Mouse (Mus musculus) kidney, postnatal 0 days (tissue): ENCODE data around the gene Rbks. TPM values are rescaled to one million over a fixed set of nuclear protein-coding genes. Genes with fewer than 3 reads are reported as not detected.
A peak's percentile ranks its signal among the peaks of the same experiment; 100 is the strongest.

ENCODE experiments used
- ATAC-seq: fragments of 200-750 bp; cut with Nextera tagmentation; replicated peaks from 2 replicates; pipeline ENCODE4 v1.8.0; 2017; ENCODE audit warnings: low read depth, moderate number of reproducible peaks, moderate TSS enrichment, moderate library complexity; ENCODE audit not compliant: low FRiP score
- DNase-seq: peaks from one replicate; pipeline ENCODE4 v3.0.0-alpha.2; 2016; ENCODE audit warnings: low spot score
- H3K27ac ChIP-seq: fragments of 300-500 bp; sonication (generic); 2 replicates; pipeline ENCODE4 v1.5.1; 2014; ENCODE audit warnings: mild to moderate bottlenecking
- H3K27me3 ChIP-seq: fragments of 300-500 bp; sonication (generic); 2 replicates; pipeline ENCODE4 v1.6.1; 2014; ENCODE audit warnings: low read length, mixed read lengths; ENCODE audit not compliant: insufficient read depth
- H3K36me3 ChIP-seq: fragments of 300-500 bp; sonication (generic); 2 replicates; pipeline ENCODE4 v1.6.1; 2014; ENCODE audit warnings: low read length, mixed read lengths; ENCODE audit not compliant: insufficient read depth
- H3K4me1 ChIP-seq: fragments of 300-500 bp; sonication (generic); replicated peaks from 2 replicates; pipeline ENCODE4 v1.6.1; 2014; ENCODE audit warnings: antibody characterized with exemption, low read length, mixed read lengths; ENCODE audit not compliant: insufficient read depth
- H3K4me2 ChIP-seq: fragments of 300-500 bp; sonication (generic); 2 replicates; pipeline ENCODE4 v1.6.1; 2014; ENCODE audit warnings: mild to moderate bottlenecking, low read length, moderate library complexity, mixed read lengths
- H3K4me3 ChIP-seq: fragments of 300-500 bp; sonication (generic); replicated peaks from 2 replicates; pipeline ENCODE4 v1.5.1; 2014; ENCODE audit warnings: low read depth, low read length
- H3K9ac ChIP-seq: fragments of 300-500 bp; sonication (generic); 2 replicates; pipeline ENCODE4 v1.6.1; 2014; ENCODE audit warnings: low read depth, low read length
- H3K9me3 ChIP-seq: fragments of 300-500 bp; sonication (generic); replicated peaks from 2 replicates; pipeline ENCODE4 v1.6.1; 2016; ENCODE audit warnings: low read length, inconsistent platforms, mixed read lengths
- CTCF ChIP-seq: IDR thresholded peaks from 2 replicates; pipeline ENCODE4 v1.5.1; 2016; ENCODE audit warnings: antibody characterized with exemption, low read depth, mild to moderate bottlenecking, moderate library complexity
- WGBS: fragments of 180-500 bp; shearing (Covaris S2); extraction: QIAGEN DNeasy Blood & Tissue Kit; methylation state at CpG from one replicate; pipeline ENCODE4 v1.1.7; 2014; 5-methylcytosine and 5-hydroxymethylcytosine counted together
- polyA plus RNA-seq: library from polyadenylated mRNA; unstranded; fragments of >200 nt; fragmentation: Nextera tagmentation; extraction: Ambion mirVana; gene quantifications from 2 replicates; pipeline ENCODE4 v1.2.1, GENCODE M21; 2015

Rbks gene
- polyA plus RNA-seq, 1 experiment from 2014 or later: 12.5 TPM

DNA sequence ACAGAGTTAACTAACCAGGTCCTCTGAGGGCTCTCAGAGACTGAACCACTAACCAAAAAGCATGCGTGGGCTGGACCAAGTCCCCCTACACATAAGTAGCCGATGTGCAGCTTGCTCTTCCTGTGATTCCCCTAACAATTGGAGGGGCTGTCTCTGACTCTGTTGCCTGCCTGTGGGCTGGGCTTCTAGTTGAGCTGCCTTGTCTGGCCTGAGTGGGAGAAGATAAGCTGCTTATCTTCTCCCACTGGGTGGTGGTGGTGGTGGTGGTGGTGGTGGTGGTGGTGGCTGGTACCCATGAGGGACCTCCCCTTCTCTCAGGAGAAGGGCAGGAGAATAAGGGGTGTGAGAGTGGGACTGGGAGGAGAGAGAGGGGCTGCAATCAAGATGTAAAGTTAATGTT is 11.4 kb downstream of the Rbks start:
- ATAC-seq: no peak

DNA sequence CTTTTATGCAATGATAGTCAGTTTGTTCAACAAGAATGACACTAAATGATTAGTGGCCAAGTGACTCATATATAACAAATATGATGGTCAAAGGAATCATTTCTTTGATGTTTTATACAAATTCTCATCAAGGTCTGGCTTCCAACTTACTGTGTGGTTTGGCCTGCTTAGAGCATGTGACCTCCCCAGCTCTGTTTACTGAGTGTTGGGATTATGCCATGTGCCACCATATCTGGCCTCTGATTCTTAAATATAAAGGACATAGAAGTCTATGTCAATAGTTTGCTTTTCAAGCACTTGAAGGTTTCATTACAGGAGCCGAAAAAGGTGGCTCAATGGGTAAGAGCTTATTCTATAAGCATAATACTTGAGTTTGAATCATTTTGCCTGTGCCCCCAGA is 15.1 kb downstream of the Rbks start:
- no peak overlapping the region for H3K9ac ChIP-seq
- DNase-seq (no peak), ATAC-seq (no peak)
- no peak overlapping the region for H3K4me3 ChIP-seq
- H3K36me3 ChIP-seq: no peaks in the 10 kb centered on the region
- H3K27ac ChIP-seq: no peak overlapping the region
- no peaks in the 10 kb centered on the region for H3K4me1 ChIP-seq
- WGBS: 97% methylated on average over 1 of the region's 1 CpGs
- no peaks in the 10 kb centered on the region for H3K9me3 ChIP-seq
- no peak overlapping the region for H3K4me2 ChIP-seq
- no peaks in the 10 kb centered on the region for H3K27me3 ChIP-seq
- TF ChIP-seq CTCF: no peak

More for the DNA sequence above, 11.4 kb downstream of the Rbks start:
- no peaks in the 10 kb centered on the region for H3K9me3 ChIP-seq
- no peak overlapping the region for H3K27ac ChIP-seq
- H3K36me3 ChIP-seq: no peaks in the 10 kb centered on the region
- H3K4me1 ChIP-seq: no peaks in the 10 kb centered on the region
- H3K27me3 ChIP-seq: no peaks in the 10 kb centered on the region
- no peak overlapping the region for H3K9ac ChIP-seq
- H3K4me3 ChIP-seq: no peak overlapping the region
- H3K4me2 ChIP-seq: no peak overlapping the region
- no peak for DNase-seq
- no peak for TF ChIP-seq CTCF
- WGBS: 58% methylated on average over 2 of the region's 2 CpGs

DNA sequence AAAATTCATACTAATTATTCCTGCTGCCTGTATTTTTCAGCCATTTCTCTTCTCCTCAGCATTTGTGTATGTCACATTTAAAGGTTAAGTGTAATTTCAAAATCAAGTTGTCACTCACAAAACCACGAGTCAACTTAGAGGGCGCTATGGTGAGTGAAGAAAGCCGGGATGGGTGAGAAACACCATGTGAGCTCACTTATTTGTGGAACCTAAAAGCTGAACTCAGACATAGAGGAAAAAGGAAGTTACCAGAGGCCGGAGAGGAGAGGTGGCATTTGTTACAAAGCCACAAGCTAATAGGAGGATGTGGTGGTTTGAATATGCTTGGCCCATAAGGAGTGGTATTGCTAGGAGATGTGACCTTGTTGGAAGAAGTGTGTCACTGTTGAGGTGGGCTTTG is 17.2 kb downstream of the Rbks start:
- ATAC-seq (no peak), DNase-seq (no peak)
- Histone ChIP-seq H3K27ac (no peak overlapping the region), H3K4me2 (no peak overlapping the region), H3K27me3 (no peaks in the 10 kb centered on the region), H3K4me1 (no peaks in the 10 kb centered on the region), H3K4me3 (no peak overlapping the region), H3K9ac (no peak overlapping the region), H3K36me3 (no peaks in the 10 kb centered on the region), H3K9me3 (no peaks in the 10 kb centered on the region)
- TF ChIP-seq CTCF: no peak
- WGBS: 88% methylated on average over 4 of the region's 4 CpGs

DNA sequence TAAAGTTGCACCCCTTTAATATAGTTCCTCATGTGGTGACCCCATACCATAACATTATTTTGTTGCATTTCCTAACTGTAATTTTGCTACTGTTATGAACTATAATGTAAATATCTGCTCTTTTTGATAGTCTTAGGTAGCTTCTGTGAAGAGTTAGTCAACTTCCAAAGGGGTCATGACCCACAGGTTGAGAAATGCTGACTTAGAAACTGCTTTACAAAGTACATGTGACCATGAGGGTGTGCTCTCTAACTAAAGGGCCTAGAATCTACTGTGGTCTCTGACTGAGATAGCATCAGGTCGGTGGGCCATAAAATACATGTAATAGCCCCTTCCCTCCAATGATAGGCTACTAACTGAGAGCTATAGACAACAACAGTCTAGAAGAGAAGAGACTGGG is 19.4 kb downstream of the Rbks start:
- ATAC-seq (no peak), DNase-seq (no peak)
- no peak overlapping the region for H3K9ac ChIP-seq
- no peak overlapping the region for H3K27ac ChIP-seq
- no peaks in the 10 kb centered on the region for H3K9me3 ChIP-seq
- H3K4me3 ChIP-seq: no peak overlapping the region
- WGBS: 32% methylated on average over 1 of the region's 1 CpGs
- no peak overlapping the region for H3K4me2 ChIP-seq
- TF ChIP-seq CTCF: no peak
- no peaks in the 10 kb centered on the region for H3K4me1 ChIP-seq
- H3K27me3 ChIP-seq: no peaks in the 10 kb centered on the region
- no peaks in the 10 kb centered on the region for H3K36me3 ChIP-seq

DNA sequence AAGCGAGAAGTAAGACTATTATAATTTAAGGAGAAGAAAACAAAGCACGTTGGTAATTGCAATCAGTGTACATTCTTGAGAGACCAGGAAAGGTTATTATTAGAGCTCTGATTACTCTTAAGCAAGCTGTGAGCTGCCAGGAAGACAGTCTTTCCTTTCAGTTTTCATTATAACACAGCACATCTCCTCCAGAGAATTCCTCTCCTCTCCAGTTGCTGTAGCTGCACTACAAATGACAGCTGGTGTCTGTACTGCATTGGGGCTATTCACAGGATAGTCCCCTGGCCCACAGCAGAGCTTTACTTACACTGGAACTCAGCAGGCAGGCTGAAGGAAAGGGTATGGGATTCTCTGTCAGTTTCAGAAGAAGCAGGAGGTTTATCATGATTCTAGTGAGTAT is 24.0 kb downstream of the Rbks start:
- Histone ChIP-seq H3K36me3 (no peaks in the 10 kb centered on the region), H3K9ac (no peak overlapping the region), H3K4me2 (no peak overlapping the region), H3K4me1 (no peaks in the 10 kb centered on the region), H3K4me3 (no peak overlapping the region), H3K9me3 (no peaks in the 10 kb centered on the region), H3K27ac (no peak overlapping the region), H3K27me3 (no peaks in the 10 kb centered on the region)
- TF ChIP-seq CTCF: no peak
- ATAC-seq (no peak), DNase-seq (peak; percentile 16)
- 47% methylated on average over 2 of the region's 2 CpGs for WGBS

DNA sequence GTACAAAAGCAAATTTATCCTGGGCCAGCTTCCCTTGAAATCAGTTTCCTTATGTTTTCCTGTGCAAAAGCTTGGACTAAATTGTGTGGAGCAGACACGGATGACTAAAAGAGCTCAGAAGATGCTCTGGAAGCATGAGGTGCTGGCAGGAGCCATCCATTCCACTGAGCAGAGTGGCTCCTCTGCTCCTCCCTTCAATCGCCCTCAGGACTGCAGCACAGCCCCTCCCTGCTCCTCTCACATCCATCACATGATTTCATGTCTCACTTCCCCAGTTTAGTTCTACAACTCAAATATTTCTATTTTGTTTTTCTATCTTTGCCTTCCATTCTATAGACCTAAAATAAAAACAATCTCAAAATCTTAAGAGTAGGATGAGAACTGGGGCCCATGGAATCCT is 26.3 kb downstream of the Rbks start:
- Histone ChIP-seq H3K4me3 (no peak overlapping the region), H3K27me3 (no peaks in the 10 kb centered on the region), H3K4me2 (no peak overlapping the region), H3K9me3 (no peaks in the 10 kb centered on the region), H3K27ac (no peak overlapping the region), H3K36me3 (no peaks in the 10 kb centered on the region), H3K4me1 (no peaks in the 10 kb centered on the region), H3K9ac (no peak overlapping the region)
- WGBS: 71% methylated on average over 2 of the region's 2 CpGs
- no peak for TF ChIP-seq CTCF
- no peak for ATAC-seq
- DNase-seq: no peak

DNA sequence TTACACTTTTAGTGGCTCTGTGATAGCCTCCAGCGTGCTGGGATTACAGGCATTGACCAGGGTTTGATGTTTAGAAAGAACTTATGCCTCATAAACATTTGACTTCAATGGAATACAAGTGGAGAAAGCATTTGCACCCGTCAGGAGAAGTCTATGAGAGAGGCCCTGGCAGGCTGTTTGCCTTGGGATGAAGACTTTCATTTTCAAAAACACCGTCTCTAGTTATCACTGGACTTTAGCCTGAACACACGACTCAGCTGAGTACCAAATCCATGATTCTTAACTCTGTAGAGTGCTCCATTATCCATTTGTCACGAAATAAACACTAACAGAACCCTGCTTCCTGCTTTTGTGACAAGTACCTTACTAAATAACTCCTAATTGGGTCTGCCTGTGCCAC is 27.4 kb downstream of the Rbks start:
- ATAC-seq (no peak), DNase-seq (no peak)
- Histone ChIP-seq H3K9me3 (no peaks in the 10 kb centered on the region), H3K9ac (no peak overlapping the region), H3K4me1 (no peaks in the 10 kb centered on the region), H3K4me2 (no peak overlapping the region), H3K27ac (no peak overlapping the region), H3K27me3 (no peaks in the 10 kb centered on the region), H3K4me3 (no peak overlapping the region), H3K36me3 (no peaks in the 10 kb centered on the region)
- WGBS: 67% methylated on average over 5 of the region's 5 CpGs
- TF ChIP-seq CTCF: no peak
